Comparison of ENCODE assay signal across 15 mouse cellular contexts in the genomic region with DNA sequence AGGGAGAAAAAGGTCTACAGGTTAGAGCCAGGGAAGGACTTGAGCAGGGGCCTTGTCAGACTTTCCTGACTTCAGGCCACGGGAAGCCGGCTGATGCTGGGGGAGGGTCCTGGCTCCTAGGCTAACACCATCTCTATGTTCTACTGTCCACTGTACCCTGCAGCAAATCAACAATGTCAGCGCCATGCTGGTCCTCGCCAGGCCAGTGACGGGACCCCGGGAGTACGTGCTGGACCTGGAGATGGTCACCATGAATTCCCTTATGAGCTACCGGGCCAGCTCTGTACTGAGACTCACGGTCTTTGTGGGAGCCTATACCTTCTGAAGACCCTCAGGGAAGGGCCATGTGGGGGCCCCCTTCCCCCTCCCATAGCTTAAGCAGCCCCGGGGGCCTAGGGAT. TPM values are rescaled to one million over a fixed set of nuclear protein-coding genes. Genes with fewer than 3 reads are reported as not detected.
"Had no signal": no experiment of that assay in that cellular context is flagged by ENCODE, and none has a peak within 500 bp of the region (broad histone marks: within the 10 kb centered on the region; RNA-seq: fewer than 3 reads in every experiment).

No protein-coding gene starts in this region.

- H3K9ac ChIP-seq: lung, embryonic 14.5 days; midbrain, embryonic 12.5 days; neural tube, embryonic 12.5 days; stomach, embryonic 15.5 days had no signal

- H3K4me2 ChIP-seq: lung, embryonic 14.5 days; midbrain, embryonic 12.5 days; neural tube, embryonic 12.5 days; stomach, embryonic 15.5 days had no signal

- H3K27me3 ChIP-seq: midbrain, embryonic 12.5 days; neural tube, embryonic 12.5 days; stomach, embryonic 15.5 days had no signal

- H3K4me1 ChIP-seq: midbrain, embryonic 12.5 days; neural tube, embryonic 12.5 days had no signal

- ATAC-seq: midbrain, embryonic 16.5 days had no signal

- DNase-seq: lung, adult 18-20 months; lung, embryonic 14.5 days; lung, postnatal 10 days; lung, postnatal 4 days; midbrain, embryonic 14.5 days; right cerebral cortex, postnatal 14 days; thymus, adult 2 months; thymus, postnatal 25 days had no signal

- H3K27ac ChIP-seq: midbrain, embryonic 10.5 days; midbrain, embryonic 12.5 days; neural tube, embryonic 12.5 days; stomach, embryonic 15.5 days; stomach, postnatal 0 days had no signal

- H3K9me3 ChIP-seq: midbrain, embryonic 10.5 days; midbrain, embryonic 12.5 days; neural tube, embryonic 12.5 days; stomach, embryonic 15.5 days had no signal

- H3K4me3 ChIP-seq: midbrain, embryonic 10.5 days; midbrain, embryonic 12.5 days; neural tube, embryonic 12.5 days; stomach, embryonic 15.5 days had no signal

RNA-seq across cellular contexts. Expression of a gene that starts 13.1 kb away (rescaled TPM):
- polyA plus RNA-seq: testis, adult 2 months had no signal
